Mouse (Mus musculus) left cerebral cortex, postnatal 36 days (tissue): ENCODE results near the gene Prom2. TPM values are rescaled to one million over a fixed set of nuclear protein-coding genes. Genes with fewer than 3 reads are reported as not detected.

Experiments
- DNase-seq, 2 experiments: peaks; one replicate each; pipeline ENCODE4 v3.0.0; 2021 to 2022; ENCODE audit warnings: low spot score in 2 of 2, mixed read lengths in 1 of 2
- intact Hi-C: fragments of 180-260 bp; cut with DNase I; formaldehyde crosslinking; loops from one replicate; pipeline ENCODE4 v1.15.1; 2025
- total RNA-seq, 2 experiments: library from RNA; stranded (reverse); gene quantifications; 2 replicates each; pipeline ENCODE4 v1.2.3; 2021

Prom2 gene
- total RNA-seq, 2 experiments from 2014 or later = 0.11 to 0.17 TPM

GRCm38 (mm10) chr2:127503751-127504549 lies 37.3 kb downstream of the Prom2 start:
- DNase-seq = no peak
- intact Hi-C loops = no loop called here

- DNase-seq = peak; percentile 61 to 63
- intact Hi-C loops = no loop called here
Observed at GRCm38 (mm10) chr2:127501061-127501460, 40.2 kb downstream of the Prom2 start.

GRCm38 (mm10) chr2:127498750-127499149 lies 42.5 kb downstream of the Prom2 start:
- intact Hi-C loops = loop anchor here (2.0 kb wide), 1 partner anchor 36 kb away; no protein-coding TSS in a partner anchor
- peak in 1 of 2 experiments; percentile 57 for DNase-seq

- intact Hi-C loops = no loop called here
Observed at GRCm38 (mm10) chr2:127496321-127496720, 44.9 kb downstream of the Prom2 start.

GRCm38 (mm10) chr2:127484476-127485170 lies 56.6 kb downstream of the Prom2 start:
- intact Hi-C loops = no loop called here
- DNase-seq = no peak

More at GRCm38 (mm10) chr2:127496321-127496720, 44.9 kb downstream of the Prom2 start:
- no peak for DNase-seq

- no peak for DNase-seq
- intact Hi-C loops = no loop called here
Observed at GRCm38 (mm10) chr2:127483001-127483400, 58.3 kb downstream of the Prom2 start.

GRCm38 (mm10) chr2:127482533-127482911 lies 58.7 kb downstream of the Prom2 start:
- DNase-seq = peak in 1 of 2 experiments; percentile 54
- intact Hi-C loops = no loop called here

GRCm38 (mm10) chr2:127481841-127482532 lies 59.3 kb downstream of the Prom2 start:
- intact Hi-C loops = no loop called here
- no peak for DNase-seq

GRCm38 (mm10) chr2:127479763-127480162 lies 61.5 kb downstream of the Prom2 start:
- intact Hi-C loops = no loop called here
- DNase-seq = no peak

GRCm38 (mm10) chr2:127479210-127479609 lies 62.1 kb downstream of the Prom2 start:
- peak in 1 of 2 experiments; percentile 37 for DNase-seq
- intact Hi-C loops = no loop called here

Other genes with a start within 250 kb of the Prom2 start
- 1 to 10 TPM; 1.6 to 2.5 TPM for gene Dusp2, start 205.3 kb downstream of the Prom2 start, total RNA-seq
- not detected for gene Astl, start 202.8 kb downstream of the Prom2 start, total RNA-seq
- under 1 TPM; 0.25 to 0.97 TPM for gene Adra2b, start 178.3 kb downstream of the Prom2 start, total RNA-seq
- under 1 TPM in 1 of 2 experiments, not detected in 1; 0.63 TPM for gene Gpat2, start 116.3 kb downstream of the Prom2 start, total RNA-seq
- gene Fahd2a, start 96.9 kb downstream of the Prom2 start, total RNA-seq = 10 to 100 TPM; 21.2 to 21.9 TPM
- 100 to 1,000 TPM; 130 to 133 TPM for gene Kcnip3, start 19.4 kb downstream of the Prom2 start, total RNA-seq
- 1 to 10 TPM; 7.6 to 8.6 TPM for gene Zfp661, start 45.6 kb upstream of the Prom2 start, total RNA-seq
- 100 to 1,000 TPM in 1 of 2 experiments, 10 to 100 TPM in 1; 80.0 to 102 TPM for gene Mrps5, start 45.8 kb upstream of the Prom2 start, total RNA-seq
- gene Mal, start 115.2 kb upstream of the Prom2 start, total RNA-seq = 100 to 1,000 TPM; 106 to 160 TPM
- gene Mall, start 188.5 kb upstream of the Prom2 start, total RNA-seq = under 1 TPM; 0.66 to 0.67 TPM
- 10 to 100 TPM; 16.9 to 19.7 TPM for gene Nphp1, start 247.4 kb upstream of the Prom2 start, total RNA-seq